Mouse (Mus musculus): ENCODE measurements around the gene Cdkn2b.

- TF ChIP-seq CTCF (IDR thresholded peaks at IDR 0.05; ENCODE audit: insufficient read depth, low read length) (no peak), POLR2A (IDR thresholded peaks at IDR 0.05; ENCODE audit: borderline replicate concordance, extremely low read depth, low read depth, low read length) (no peak)
These were observed 40.2 kb upstream of the Cdkn2b start for GRCm38 (mm10) chr4:89350938-89351451.
